Mouse (Mus musculus) 3134 (cell line): ENCODE data around the gene Dlec1.

ENCODE experiments used
- DNase-seq: peaks from one replicate; pipeline ENCODE4 v3.0.0-alpha.2; 2011; ENCODE audit warnings: low spot score; ENCODE audit not compliant: insufficient read length; ENCODE audit errors: extremely low read depth

Gene Dlec1

DNA sequence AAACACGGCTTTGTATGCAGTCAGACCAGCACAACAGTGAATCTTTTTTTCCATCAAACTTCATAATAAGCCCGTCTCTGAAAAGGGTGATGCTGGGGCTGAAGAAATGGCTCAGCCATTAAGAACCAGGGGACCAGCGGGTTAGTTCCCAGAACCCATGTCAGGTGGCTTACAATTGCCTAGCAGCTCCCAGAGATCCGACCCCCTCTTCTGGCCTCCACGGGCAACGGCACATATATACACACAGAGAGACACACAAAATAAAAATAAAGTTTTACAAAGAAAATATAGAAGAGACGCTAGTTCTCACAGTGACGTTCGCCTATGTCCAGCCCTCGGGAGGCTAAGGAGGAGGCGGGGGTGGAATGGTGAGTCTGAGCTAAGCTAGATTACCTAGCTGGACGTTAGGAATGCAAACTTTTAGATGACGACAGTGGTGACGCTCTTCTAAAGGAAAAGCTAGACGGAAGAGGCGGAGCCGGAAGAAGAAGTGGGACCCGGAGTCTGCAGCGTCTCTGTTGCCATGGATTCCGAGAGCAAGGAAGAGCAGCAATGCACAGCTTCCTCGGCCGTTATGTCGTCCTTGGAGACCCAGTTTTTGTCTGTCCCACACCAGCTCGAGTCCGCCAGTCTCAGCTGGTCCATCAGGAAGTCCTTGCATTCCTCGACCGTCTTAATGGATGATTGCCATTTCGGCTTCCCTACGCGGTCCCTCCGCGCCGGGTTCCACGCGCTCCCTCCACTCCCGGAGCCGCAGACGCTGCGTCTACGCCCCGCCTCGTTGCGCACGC, at the start of gene Dlec1:
TSS of gene Dlec1 (plus strand) at position 487 of the 791 bp plus-strand sequence.
- no peak for DNase-seq

DNA sequence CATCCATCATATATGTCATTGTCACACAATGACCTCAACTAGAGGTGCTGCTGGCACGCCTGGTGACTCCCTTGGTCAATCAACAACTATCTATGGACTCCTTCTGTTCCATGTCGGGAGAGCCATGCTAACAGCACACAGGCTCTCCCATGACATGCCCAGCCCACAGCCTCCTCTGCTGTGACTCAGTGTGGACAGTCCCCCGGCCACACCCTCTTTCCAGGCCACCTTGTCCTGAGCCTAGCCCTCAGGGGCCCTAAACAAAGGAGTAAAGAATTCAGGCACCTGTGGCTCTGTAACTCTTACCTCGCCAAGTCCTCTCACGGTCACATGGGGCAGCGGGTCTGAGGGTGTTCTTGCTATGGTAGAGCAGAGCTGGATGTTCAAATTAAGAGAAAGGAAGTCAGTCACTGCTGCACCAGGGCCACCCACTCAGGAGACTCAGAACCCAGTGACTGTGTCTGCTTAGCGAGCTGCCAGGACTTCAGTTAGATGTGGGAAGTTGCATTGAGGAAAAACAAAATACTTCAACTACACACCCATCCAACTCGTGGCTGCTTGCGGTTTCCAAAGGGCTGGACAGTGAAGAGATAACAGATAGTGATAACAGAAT, 48.2 kb upstream of the Dlec1 start:
- no peak for DNase-seq

DNA sequence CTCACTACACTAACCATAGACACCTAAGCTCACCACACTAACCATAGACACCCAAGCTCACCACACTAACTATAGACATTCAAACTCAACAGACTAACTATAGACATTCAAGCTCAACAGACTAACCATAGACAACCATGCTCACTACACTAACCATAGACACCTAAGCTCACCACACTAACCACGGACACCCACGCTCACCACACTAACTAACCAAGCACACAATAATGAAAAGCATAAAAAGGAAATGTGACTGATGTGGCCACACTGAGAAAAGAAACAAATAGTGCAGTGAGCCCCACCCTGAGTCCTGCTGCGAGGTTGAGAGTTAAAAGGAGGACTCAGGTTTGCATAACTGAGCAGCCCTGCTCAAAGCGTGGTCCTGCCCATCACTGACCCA, 46.9 kb upstream of the Dlec1 start:
- no peak for DNase-seq

DNA sequence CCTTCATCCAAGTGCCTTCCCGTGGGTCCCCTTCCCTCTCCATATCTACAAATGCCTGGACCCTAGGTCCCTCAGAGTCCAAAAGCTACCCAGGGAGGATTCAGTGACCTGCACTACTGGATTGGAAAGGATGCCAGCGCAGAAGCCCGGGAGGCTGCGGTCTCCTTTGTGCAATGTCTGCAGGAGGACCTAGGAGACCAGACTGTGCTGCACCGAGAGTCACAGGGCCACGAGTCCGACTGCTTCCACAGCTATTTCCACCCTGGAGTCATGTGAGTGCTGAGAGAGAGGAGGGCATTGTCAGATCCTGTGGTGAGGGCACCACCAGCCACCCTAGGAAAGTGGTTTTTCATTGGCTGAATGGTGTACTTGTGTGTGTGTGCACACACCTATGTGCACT, 44.0 kb upstream of the Dlec1 start:
- DNase-seq, result no peak

DNA sequence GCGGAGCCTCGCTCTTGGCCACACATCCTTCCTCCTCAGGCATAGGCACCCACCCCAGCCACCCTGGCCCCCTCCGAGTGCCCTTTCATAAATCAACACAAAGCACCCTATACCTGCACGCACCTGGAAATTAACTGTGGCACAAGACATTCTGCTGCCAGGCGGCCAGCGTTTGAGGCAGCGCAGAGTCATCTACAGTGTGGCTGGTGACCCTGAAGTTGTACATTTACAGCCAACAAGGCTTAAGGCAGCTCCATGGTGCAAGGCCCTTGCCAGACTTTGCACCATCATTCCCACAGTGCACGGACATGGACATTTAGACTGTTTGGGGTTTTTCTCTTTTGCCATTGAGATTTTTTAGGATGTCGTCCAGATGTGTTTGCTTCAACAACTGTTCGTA, 41.6 kb upstream of the Dlec1 start:
- no peak for DNase-seq

DNA sequence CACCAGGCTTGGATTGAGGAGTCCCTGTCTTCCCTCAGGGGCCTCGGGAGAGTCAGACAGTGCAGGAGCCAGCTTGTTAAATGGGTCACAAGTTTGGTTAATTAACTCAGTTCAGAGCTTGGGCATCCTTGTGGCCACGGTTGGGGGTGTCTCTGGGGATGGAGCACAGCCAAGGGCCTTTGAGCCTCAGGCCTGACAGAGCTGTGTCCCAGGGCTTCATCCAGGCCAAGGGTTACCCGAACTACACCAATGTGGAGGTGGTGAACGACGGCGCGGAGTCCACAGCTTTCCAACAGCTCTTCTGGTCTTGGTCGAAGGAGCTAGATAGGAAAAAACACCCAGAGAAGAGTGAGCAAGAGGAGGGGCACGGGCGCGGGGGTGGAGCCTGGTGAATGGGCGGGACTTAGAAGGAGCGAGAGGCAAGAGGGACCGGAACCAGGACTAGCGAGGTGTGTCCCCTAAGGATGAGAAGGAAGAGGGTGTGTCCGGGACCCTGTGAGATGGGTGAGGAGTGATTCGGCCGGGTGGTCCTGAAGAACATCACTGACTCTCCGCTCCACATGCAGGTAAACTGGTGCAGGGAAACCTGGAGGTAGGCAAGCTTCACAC, 39.1 kb upstream of the Dlec1 start:
- DNase-seq, result no peak

DNA sequence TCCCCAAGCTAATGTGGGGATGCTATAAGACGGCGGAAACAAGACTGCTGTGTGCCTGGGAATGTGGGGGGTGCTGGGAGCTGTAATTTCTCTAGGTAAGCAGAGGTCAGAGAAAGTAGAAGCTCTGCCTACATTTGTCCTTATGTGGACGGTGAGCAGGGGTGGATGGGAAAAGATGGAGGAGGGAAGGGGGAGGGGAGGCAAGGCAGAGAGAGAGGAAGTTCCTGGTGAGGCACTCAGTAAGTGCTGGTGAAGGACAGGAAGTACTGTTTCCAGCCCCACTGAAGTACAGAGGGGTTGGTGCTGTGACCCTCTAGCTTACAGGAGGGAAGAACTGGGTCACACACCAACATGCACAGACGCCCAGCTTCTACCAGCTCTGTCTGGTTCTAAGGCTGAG, 38.0 kb upstream of the Dlec1 start:
- DNase-seq, result no peak

DNA sequence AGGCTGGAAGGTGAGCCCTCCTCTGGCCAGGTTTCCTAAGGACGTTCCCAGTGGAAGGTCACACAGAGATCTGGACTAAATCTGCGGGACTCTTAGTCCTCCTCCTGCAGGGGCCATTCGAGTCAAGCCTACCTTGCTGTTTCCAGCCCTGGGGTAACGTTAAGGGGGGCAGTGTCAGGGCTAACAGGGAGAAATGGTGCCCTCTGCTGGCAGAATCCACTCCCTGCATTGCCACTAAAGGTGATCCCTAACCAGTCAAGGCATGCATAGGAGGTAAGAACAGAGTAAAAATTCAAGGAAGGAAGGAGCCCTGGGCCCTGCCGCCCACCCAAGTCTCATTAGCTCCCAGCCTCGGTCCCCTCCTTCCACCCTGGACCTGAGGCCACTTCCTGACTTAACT, 34.7 kb upstream of the Dlec1 start:
- no peak for DNase-seq

DNA sequence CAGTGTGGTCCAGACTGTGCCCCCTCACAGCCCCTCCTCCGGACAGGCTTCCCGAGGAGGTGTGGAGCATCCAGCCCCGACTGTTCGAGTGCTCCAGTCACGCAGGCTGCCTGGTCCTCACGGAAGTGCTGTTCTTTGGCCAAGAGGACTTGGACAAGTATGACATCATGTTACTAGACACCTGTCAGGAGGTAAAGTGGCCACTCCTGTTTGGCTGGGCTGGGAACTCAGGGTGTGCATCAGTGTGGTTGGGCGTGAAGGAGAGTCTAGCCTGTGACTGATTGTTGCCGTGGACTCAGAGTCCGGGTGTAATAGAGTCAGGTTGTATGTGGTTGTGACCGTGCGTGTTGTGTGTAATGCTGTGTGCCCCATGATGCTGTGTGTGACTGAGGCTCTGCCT, 34.0 kb upstream of the Dlec1 start:
- DNase-seq, result no peak

DNA sequence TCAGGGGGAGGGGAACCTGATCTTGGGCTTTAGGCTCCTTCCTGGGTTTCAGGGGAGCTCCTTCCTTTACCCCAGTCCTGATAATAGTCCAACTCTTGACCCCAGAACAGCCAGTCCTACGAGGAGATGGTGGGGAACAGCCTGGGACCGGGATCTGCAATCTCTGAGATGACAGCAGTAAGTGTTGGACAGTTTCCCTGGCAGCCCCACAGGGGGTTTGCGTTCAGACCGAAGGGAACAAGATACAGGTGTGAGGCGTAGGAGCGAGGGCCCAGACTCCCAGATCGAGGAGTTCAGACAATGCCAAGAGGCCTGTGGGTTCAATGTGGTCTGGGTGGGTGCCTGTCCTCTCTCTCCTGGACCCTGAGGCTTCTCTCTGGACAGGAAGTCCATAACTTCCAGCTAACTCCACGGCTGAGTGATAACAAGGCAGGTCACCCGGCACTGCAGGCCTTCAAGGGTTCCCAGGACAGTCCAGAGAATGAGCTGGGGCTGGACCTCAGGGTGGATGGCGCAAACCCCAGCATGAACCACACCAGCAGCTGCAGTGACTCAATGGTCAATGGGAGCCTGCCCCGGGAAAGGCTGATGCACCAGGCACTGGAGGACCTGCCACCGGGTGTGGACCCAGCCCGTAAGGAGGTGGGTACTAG, 32.0 kb upstream of the Dlec1 start:
- no peak for DNase-seq

DNA sequence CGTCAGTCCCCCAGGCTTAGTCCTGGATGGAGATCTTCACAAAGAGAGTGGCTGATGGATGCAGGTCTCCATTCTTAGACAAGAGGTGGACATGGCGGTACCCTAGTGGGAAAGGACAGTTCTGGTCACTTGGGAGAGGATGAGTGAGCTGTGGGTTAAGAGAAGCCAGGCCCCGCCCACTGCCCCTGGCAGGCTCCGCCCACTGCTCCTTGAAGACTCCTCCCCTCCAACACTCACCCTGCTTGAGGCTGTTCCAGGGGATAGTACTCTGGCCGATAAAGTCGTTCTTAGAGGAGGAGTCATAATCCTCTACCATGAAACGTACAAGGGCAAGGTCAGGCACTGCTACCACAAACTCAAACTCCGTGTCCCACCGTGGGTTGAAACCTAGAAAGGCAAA, 30.5 kb upstream of the Dlec1 start:
- no peak for DNase-seq

DNA sequence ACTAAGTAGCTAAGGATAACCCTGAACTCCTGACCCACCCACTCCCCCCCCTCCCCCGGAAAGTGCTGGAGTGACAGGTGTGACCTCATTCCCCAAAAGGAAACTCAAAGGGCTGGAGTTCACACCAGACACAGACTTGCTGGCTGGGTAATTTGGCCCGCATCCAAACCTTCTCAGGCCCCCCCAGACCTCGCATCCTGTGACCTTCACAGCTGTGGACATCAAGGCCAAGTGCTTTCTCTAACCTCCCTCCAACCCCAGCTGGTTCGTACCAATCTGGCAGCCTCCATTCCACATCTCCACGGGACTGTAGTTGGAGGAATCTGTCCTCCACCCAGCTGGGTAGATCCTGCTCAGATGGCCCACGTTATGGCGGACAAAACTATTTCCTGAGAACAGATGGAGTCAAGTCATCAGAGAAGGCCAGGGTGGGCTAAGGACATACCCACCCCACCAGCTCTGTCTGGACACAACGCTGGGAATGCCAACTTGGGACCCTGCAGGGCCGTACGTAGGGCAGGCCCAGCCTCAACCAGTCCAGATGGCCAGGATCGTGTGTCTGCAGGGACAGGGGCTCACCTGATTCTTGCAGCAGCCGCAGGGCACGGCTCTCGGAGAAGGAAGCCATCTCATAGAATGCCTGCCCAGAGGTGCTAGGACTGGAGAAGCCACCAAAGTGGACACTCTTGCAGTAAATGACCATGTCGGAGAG, 28.9 kb upstream of the Dlec1 start:
- DNase-seq, result no peak

DNA sequence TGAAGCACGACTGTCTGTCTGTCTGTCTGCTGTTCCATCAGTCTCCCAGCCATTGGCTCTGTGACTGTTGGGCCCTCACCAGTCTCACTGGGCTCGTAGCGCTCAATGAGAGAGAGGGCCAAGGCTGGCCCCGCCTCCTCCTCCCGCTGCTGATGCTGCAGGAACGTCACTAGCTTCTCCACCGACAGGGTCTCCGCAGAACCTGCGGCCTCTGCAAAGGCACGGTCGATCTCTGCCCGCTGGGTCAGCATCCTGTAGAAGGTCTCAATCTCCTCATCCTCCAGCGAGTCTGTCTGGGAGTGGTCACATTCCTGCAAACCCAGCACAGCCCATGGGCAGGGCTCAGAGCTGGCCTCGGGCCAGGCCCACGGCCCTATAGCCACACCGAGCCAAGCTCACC, 26.6 kb upstream of the Dlec1 start:
- no peak for DNase-seq

DNA sequence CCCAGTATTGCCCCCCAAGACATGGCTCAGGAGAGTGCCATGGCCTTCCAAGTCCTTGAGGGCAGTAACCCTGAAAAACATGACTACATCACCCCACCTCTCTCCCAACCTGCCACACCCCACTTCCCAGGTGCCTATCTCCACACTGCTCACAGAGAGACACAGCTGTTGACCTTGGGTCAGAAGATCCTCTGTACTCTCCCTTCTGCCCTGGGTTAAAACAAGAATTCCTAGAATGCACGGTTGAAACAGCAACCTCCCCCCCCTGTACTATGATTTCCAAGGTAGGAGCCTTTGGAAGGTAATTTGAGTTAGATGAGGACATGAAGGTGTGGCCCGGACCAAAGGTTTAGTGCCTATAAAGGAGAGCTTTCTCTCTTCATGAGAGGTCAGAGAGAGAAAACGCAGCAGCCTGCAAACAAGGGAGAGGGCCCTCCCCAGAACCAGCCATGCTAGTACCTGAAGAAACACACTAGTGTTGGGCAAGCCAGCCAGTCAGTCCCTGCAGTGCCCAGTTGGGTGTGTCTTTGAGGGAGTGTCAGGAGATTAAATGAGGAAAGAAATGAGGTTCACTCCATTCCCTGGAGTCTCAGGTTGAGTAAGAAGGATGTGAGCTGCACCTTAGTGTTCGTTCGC, 22.1 kb upstream of the Dlec1 start:
- DNase-seq, result no peak

DNA sequence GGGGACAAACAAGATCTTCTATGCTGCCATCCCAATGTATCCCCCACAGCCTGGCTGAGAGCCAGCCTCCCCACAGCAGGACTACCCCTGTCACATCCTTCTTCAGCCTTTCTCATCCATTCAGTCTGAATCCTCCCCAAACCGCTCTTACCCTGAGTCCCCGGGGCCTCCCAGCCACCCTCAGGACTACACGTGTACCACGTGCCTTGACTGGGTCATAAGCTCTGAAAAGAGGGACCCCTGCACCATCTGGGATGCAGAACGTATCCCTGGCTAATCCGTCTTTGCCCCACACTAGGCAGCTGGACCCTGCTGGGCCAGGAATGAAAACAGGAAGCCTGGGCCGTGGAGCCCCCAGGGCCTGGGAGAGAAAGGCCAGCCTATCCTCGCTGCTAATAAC, 20.2 kb upstream of the Dlec1 start:
- no peak for DNase-seq

DNA sequence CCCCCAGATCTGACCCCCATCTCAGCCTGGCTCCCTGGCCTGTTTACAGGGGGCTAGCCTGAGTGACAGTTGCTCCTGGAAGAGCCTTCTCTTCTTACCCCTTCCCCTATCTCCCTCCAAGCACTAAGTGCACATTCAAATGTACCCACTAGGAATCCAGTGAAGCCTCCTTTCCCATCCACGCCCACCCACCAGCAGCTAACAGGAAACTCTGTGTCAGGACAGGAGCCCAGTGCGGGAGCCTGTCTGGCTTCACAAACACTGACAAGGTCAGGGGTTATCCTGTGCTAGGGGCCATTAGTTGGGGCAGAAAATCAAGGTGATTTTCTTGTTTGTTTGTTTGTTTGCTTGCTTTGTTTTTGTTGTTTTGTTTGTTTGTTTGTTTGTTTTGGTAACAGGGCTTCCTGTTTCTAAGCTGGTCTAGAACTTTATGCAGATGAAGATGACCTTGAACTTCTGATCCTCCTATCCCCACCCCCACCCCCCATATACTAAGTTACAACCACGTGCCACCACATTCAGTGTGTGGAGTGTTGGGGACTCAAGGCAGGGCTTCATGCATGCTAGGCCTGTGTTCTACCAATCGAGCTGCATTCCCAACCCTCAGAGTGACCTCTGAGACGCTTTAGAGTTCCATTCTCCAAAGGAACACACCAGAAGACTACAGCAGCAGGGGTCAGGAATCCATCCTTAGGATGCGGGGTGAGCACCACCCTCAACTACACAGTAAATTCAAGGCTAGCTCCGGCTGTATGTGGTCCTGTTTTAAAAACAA, 19.4 kb upstream of the Dlec1 start:
- no peak for DNase-seq

DNA sequence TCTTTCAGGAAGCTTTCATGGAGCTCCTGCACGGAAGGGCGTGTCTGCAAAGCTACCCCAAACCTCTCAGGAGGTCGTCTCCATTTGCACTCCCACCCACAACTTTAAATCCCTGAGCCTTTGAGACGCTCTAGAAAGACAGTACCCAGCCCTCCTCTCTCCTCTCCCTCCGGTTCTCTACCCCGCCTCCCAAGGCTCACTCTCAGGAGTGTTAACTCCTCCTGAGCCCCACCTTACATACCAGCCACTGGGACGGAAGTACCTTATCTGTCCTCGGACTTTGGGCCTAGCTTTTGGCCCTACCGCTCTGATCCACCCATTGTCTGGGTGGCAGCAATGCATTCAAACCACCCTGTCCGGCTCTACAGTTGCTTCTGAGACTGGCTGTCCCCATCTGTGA, 18.3 kb upstream of the Dlec1 start:
- no peak for DNase-seq

DNA sequence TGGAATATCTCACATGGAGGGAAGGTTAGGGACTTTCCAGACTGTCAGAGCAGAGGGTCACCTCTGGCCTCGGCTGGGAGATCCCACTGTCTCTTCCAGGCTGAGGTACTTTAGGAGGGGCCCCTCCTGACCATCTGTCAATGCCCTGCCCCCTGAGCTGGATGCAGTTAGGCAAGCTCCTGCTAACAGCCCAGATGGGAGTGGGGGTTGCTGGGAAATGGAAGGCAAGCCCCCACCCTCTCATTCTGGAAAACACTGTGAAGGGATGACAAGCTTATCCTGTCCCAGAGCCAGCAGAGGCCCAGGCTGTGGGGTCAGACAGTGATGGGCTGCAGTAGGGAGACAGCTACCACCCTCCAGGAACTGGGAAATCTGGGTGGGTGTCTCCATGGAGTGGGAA, 15.8 kb upstream of the Dlec1 start:
- no peak for DNase-seq

DNA sequence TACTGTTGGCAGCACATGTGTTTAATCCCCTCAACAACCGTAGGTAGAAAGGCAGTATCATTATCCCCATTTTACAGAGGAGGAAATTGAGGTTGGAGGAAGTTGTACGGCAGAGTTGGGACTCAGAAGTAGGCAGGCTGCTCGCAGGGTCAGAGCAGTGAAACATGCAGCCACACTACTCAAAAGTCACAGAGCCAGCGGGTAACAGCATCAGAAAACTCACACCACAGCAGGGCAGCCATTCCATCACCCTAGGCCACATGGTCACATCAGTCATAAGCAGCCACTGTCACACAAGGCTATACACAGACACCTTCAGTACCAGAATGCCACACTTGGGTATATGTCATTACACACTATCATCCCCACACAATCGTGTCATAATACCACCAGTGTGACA, 15.0 kb upstream of the Dlec1 start:
- no peak for DNase-seq
